Mouse (Mus musculus): ENCODE data around the gene Dapk1.

DNA sequence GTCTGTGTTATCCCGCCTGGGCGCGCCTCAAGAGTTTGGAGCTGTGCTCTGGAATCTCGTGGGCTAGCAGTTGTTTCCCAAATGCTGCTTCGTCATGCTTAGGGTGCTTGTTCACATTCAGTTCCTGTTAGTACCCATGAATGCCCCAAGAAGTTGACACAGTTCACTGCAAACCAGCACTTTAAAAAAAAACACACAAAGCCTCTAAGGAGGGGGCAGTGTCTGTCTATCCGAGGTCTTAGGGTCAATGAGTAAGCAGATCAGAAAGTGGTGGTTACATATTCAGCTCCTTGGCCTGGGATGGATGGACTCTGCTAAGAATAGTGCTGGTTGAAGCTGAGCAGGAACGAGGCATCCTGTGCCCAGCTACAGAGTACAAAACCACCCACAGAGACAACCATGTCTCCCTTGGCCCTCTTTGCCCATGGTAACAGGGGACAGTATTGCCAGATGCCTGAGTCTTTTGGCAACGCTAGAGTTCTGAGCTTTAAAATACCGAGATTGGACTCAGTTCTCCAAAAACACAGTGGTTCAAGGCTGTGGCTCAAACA is 59.0 kb downstream of the Dapk1 start:
- TF ChIP-seq CTCF (IDR thresholded peaks at IDR 0.05; ENCODE audit: low read depth, low read length): no peak
- no peak for TF ChIP-seq EP300 (IDR thresholded peaks at IDR 0.05; ENCODE audit: insufficient read depth, low read depth, low read length)

Data from ES-Bruce4 (cell line).